Mouse (Mus musculus): ENCODE results near the gene Hvcn1.

Gene Hvcn1

DNA sequence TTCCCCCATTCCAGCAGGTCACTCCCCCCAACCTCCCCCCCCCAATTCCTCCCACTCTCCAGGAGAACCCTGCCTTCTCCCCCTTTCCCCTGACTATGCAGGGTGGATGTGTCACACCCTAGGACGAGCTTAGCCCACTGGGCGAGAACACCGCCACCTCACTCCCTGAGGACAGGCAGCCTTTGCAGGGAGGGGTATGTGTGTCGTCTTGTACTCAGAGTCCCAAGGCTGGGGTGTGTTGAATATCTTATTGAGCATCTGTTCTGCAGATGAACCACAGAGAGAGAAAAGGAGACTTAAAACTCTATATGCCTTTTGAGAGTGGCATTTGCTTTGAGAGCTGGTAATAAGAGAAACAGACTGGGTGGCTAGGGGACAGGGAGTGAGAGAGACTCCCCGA lies 30.6 kb downstream of the Hvcn1 start:
- no peak for DNase-seq

DNA sequence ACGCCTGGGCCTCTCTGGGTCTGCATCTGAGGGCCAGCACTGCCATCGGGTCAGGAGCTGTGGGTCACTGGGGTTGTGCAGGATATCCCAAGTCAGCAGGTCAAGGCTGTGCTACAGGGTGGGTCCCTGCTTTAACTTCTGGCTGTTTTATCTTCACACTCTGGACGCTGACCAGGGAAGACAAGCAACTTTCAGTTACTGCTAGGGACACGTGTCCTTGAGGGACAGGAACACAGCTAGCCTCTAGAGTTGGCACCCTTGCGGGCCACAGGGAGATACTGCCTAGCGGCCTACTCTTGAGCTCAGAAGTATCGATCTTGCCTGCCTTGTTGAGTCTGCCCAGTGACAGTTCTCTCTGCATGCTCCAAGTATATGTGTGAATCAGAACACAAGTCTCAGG lies 33.0 kb downstream of the Hvcn1 start:
- no peak for DNase-seq

DNA sequence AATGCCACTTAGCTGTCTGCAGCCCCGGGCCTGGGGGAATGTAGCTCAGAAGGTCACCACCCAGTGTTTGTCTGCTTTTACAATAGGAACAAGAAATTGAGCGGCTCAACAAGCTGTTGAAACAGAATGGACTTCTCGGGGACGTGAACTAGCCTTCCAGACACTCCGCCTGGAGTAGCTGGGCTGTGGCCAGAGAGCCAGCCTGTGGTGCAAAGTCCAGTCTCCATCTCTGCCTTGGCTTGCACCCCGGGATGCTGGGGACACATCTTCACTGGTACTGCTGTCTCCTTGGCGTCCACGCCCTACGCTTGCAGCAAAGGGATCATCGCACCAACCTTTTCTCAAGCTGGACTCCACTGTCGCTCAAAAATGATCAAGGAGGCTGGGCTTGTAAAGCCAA lies 33.9 kb downstream of the Hvcn1 start:
- peak; percentile 58 for DNase-seq

DNA sequence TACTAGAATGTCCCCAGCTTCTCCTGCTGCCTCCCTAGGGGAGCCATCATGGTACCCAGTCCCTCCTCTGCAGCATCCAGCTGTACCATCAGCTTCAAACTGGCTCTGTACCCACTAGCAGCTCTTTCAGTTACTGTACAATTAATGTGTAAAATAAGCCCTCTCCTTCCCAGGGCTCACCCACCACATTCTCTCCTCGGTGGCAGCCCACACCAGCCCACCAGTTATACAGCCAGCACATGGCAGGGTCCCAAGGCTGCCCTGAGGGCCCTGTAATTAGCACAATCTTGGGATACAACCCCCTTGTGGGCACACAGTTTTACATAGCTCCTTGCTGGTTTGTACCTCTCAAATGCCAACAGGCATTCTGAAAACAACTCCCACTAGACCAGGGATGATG lies 34.4 kb downstream of the Hvcn1 start:
- DNase-seq: no peak

DNA sequence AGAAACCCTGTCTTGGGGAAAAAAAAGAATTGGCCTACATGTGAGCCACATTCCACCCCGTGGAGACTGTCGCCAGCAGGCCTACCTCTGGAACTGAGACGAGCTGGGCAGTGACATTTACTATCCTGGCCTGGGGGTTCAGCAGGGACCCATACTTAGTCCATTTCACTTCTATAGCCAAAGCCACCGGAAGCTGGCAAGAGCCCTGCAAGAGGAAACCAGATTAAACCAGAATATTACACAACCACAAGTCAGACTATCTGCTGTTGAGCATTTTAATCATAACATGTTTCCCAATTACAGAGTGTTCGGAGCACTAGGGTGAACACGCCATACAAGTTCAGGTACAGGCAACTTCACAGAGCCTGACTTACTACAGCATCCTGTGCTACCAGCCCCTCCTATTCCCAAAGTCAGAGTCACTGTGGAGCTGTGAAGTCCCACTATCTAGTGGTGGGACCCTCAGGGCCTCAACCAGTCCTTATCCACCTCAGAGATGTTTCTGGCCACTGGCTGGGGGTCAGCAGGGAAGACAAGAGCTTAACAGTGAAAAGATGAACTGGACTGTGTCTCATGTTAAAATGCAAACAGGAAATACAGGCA lies 36.0 kb downstream of the Hvcn1 start:
- no peak for DNase-seq

DNA sequence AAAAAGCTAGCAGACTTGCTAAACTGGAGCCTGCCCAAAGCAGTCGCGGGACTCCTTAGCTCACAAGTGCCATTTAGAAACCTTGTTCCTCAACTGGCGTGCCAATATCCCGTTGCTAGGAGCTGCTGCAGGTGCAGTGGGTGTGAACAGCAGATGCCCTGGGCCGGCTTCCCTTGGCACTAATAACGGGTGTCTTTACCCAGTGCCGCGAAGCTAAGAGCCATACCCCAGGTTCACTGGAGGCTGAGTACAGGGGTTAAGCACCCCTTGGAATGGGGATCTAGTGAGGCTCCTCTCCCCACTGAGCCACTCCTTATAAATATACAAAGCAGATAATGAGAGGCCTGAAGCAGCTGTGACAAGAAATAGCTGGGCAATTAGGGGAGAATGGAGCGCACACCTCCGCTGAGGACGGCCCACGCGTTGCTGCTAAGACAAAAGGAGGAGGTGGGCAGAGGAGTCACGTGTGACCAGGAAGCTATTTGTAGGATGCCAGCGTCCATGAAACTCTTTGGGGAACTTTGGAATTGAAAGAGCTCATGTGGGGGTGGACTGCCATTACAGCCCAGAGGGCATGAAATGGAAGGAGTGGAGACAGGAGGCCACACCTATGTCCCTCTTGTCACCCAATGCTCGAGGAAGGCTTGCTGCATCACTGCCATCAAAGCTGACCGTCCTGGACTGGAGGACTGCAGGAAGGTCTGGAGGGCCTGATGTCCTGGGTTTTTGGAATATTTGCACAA lies 37.3 kb downstream of the Hvcn1 start:
- peak; percentile 34 to 56 for DNase-seq

DNA sequence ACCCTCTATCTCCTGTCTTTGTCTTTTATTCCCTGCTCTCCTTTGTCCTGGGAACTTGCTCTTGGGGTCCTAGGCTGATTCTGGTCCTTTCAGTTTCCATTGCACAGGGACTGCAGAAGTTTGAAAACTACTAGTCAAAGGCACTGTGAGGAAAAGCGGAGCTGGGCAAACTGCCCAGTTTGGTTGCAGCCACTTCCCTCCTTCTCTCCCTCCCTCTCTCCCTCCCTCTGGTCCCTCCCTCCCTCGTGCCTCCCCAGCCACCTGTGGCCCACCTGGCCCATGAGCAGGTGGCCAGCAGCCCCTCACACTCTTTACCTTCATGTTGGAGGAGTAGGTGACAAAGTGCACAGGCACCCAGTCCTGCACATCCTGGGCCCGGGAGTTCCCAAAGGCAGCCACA lies 38.6 kb downstream of the Hvcn1 start:
- no peak for DNase-seq

DNA sequence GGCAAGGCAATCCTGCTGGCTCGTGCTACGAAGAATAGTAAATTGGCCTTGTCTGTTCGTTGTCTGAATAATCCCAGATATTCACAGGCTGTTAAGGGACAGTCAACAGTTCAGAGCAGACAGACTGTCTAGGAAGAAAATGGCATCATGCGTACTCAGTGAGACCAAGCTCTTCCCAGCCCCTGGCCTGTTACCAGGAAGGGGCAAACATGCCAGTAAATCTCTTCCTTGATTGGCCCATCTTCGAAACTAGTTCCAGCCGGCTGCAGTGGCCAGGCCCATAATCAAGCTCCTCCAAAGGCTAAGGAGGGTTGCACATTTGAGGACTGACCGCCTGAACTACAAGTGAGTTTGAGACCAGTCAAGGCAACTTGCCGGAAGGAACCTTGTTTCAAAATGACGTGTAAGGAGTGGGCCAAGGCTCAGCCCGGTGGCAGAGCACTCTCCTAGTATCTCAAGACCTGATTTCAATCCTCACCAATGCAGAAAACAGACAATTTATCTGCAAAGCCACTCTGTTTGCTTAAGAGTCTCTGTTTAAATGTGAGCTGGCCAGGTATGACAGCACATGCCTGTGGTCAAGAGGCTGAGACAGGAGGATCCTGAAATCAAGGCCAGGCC lies 40.1 kb downstream of the Hvcn1 start:
- no peak for DNase-seq

DNA sequence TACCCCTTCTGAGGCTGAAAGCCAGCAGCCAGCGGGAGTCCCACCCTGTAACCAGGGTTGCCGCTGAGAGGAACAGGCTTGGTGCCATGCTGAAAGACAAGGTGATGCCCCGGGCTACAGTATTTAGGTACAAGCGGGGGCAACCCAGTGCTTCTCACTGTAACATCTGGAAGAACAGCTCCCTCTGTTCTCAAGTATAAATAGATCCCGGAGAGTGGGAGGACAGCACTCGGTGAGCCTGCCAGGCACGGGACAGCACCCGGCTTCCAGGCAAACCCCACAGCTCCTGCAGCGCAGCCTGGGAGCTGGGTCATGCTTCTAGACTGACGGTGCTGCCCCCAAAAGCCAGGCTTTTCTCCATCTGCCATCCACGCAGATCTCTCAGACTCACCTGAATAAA lies 40.9 kb downstream of the Hvcn1 start:
- DNase-seq: no peak

DNA sequence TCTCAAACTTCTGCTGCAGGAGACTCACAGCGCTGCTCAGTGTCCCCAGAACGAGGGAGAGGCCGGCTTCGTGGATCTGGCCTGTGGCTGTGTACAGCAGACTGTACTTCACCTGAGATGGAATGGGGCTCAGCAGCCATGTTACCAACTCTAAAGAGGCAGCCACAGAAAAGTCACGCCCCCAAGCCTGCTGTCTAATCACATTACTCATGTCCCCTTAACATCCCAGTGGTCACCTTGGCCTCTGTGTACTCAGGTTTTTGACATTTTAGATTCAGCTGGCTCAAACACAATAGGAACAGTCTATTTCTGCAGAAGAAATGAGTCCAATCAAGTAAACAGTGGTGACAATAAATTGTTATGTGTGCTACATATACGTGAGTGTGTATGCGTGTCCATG lies 41.3 kb downstream of the Hvcn1 start:
- DNase-seq: no peak

DNA sequence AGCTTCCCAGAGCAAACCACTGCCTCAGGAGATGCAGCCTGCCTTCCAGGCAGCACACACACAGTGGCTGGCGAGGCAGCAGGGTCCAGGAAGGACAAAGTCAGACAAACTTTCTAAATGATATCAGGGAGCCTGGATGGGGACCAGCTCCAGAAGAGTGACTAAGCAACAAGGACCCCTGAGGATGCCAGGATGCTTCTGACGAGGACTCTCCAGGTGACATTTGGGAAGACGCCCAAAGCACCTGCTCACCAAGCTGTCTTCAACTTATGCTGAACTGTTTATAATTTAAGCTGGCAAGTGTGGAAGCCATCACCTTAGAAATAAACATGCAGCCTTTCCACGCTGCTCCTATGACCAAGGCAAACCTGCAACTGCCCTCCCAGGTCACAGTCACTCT lies 42.7 kb downstream of the Hvcn1 start:
- DNase-seq: peak; percentile 52 to 56

DNA sequence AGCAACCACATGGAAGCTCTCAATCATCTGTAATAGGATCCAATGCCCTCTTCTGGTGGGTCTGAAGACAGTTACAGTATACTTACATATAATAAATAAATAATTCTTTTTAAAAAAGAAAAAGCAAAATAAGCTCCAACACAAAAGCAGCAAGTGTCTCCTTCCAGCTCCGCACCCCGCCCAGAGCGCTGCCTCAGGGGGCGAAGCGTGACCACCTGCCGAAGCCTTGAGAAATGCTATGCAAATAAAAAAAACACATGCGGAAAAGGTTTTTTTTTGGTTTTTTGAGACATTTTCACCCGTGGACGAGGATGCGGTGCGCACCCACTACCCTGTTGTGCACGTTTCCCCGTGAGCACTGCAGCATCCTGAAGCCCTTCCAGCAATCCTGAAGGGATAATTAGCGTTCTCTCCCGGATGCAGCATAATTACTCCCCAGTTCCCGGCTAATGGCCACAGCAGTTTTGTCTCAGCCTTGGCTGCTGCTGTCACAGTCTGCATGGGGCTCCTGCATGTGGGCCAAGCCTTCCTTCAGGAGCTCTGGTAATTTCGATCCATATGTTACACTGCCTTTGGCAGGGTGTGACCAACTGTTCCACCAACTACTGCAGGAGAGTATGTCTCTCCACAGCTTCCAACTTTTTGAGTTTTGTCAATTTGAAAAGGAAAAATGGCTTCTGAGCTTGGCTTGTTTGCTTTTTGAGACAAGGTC lies 45.4 kb downstream of the Hvcn1 start:
- peak; percentile 41 to 53 for DNase-seq

DNA sequence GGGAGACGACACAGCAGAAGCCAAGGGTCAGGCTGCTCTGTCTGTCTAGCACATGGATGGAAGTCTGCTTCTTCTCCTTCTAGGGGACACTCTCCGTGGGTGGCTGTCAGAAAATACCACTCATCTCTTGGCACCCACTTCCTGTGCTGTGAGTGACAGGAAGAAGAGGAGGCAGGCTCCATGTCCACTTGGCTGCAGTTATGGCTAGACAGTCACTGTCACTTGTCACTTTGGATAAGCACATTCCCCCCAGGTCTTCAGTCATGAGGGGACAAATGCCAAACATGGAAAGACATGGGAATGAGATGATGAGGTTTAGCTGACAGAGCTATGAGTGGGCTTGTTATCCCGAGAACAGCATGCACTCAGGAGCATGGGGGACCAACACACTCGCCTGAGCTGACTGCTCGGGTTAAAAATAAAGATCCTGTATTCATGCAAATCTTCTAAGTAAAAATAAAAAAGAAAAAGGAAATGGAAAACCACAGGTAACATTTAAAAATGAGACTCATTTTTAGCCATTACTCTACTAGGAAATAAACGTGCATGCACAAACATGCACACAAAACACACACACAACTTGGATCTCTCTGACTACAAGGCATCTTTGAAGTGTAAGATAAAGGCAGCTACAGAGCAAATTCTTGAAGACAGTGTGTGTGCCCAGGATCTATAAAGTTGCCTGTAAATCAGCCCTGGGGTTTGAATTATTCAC lies 51.6 kb downstream of the Hvcn1 start:
- DNase-seq: no peak

DNA sequence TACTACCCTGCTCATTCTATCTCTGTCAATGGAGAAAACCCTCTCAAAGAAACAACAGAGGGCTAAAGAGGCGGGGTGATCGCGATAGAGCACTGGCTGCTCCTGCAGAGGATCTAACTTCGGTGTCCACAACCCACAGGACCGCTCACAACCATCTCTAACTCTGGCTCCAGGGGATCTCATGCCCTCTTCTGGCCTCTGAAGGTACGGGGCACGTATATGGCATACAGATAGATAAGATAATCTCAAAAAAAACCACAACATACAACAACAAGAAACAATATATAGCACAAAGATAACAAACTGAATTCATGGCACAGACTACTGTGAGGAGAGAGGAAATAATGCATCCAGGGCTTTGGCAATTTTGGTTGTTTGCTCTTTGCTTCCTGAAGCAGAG lies 55.5 kb downstream of the Hvcn1 start:
- DNase-seq: no peak

DNA sequence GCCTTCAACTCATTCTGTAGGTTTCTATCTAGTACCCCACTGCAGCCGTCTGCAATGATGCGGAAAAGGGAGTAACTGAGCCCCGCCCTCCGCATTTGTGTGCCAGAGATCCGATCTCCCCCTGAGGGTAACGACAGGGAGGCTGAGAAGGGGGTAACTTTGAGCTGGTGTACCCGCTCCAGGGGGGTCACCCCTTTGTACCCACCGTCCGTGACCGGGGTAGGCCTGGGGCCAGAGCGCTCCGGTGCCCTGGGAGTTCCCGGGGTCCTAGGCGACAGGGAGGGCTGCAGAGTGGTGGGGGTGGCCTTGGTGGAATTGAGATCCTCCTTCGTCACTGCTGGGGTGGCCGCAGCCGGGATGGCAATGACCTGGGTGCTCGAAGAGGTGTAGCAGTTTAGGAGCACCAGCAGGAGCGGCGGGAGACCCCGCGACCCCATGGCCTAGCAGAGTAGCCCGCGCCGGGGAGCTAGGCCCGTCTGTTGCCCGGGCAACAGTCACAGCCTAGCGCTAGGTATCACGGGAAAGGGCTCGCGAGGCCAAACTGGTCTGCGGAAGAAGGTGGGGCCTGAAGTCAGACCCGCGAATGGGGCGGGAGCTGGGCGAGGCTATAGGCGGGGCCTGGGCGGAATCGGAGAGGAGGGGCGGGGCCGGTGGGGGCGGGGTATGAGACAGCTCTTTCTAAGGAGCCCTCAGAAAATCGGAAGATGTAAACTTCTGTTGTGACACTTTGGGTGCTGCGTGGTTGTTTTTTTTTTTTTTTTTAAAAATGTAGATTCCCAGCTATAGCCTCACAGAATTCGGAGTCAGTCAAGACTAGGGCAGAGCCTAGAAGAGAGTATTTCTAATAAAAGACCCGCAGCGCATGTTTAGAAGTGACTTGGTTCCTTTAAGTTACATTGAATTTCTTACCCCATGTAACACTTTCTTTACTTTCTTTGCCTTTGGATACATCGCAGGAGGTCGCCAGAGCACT lies 57.6 kb downstream of the Hvcn1 start, which contains the start of gene Tctn1:
Tctn1 (minus strand) TSS at position 528 of the 973 bp plus-strand sequence.
- peak; percentile 85 to 95 for DNase-seq

DNA sequence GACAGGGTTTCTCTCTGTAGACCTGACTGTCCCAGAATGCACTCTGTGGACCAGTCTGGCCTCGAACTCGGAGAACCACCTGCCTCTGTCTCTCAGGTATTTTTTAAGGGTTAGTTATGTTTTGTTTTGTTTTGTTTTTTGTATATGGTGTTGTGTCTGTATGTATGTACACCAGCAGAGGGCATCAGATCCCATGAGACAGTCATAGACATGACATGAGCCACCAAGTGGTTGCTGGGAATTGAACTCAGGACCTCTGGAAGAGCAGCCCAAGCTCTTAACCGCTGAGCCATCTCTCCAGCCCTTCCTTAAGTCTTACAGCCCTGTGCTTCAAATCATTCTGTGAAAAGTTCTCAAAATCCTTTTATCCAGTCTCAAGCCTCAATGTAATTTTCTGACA lies 58.6 kb downstream of the Hvcn1 start:
- no peak for DNase-seq

DNA sequence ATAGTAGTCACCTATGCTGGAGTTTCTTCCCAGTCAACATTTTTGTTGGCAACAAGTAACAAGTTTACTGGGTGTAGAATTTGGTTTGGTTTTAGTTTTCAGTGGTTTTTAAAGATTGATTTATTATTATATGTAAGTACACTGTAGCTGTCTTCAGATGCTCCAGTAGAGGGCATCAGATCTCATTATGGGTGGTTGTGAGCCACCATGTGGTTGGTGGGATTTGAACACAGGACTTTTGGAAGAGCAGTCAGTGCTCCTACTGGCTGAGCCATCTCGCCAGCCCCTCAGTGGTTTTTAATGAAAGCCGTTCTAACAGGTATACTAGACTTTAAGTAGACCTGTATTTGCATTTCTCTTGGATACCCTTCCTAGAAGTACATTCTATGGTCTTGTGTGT lies 59.3 kb downstream of the Hvcn1 start:
- no peak for DNase-seq

DNA sequence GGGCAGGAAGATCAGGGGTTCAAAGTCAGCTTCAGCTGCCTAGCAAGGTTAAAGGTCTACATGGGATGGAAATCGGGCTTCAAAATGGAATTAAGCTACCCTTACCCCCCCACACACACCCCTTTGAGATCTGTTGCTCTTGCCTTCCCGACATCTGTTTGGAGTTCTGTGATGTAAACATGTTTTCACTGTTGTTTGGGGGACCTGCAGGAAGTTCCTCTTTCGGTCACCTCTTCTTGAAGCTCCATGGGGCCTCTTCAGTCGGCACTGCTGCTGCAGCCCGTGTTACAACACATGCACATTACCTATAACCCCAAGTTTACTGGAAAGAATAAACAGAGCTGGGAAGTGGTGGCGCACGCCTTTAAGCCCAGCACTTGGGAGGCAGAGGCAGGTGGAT lies 60.5 kb downstream of the Hvcn1 start:
- no peak for DNase-seq

DNA sequence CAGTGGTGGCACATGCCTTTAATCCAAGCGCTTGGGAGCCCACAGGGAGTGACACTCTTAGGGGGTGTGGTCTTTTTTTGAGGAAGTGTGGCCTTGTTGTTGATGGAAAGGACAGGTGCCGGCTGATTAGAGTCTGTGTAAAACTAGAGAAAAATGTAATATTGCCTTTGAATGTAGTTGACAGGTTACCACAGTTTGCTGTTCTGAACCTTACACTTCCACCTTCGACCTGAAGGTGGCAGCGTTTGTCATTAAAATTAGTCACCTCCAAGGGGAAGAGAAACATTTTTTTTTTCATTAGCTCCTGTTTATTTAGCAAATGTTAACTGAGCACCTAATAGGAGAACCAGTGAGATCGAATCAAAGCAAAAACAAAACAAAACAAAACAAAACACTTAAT lies 61.3 kb downstream of the Hvcn1 start:
- peak; percentile 76 to 86 for DNase-seq

DNA sequence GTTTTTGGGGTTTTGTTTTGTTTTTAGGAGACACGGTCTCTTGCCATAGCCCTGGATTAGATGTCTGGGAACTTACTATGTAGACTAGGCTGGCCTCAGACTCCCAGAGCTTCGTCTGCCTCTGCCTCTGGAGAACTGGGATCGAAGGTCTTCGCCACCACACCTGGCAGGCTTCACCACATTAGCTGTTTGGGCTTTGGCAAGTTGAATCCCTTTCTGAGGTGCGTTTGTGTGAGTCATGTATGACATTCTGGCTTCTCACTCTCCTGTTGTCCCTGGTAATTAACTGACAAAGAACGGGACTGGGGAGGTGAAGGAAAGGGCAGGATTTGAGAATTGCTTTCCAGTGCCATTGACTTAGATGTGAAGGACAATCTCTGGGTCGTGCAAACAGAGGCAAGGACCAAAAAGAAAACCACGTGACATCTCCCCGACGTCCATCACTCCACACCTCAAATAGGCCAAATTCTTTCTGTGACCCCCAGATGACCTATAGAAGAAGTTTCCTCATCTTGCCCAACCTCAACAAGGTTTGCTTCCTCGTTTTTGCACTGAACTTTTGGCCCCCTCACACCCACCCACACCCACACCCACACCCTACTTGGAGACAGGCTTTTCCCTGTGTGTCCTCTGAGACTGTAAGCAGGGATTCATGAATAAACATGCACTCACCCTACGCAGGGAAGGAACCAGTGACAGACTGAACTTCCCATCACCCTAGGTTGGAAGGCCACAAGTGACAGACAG lies 62.4 kb downstream of the Hvcn1 start:
- no peak for DNase-seq

DNA sequence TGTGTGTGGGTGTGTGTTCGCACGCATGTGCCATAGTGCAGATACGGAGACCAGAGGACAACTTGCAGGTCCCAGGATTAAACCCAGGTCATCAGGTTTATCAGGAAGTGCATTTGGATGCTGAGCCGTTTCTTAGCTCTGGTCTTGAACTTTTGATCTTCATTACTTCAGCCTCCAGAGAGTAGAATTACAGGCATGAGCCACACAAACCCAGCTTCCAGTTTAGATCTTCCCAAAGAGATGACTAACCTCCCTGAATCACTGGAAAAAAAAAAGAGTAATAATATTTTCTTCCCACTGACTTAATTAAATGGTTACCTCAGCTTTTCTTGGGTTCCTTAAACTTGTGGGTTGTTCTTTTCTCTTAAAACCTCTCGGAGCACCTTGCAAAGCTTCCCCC lies 66.2 kb downstream of the Hvcn1 start:
- DNase-seq: no peak
